Mouse (Mus musculus): Measurements from ENCODE around the gene Casp6. TPM values are rescaled to one million over a fixed set of nuclear protein-coding genes. Genes with fewer than 3 reads are reported as not detected.

Gene Casp6
- polyA plus RNA-seq (2012; rRNA removed), result 23.6 and 25.5 TPM in 2 replicates

DNA sequence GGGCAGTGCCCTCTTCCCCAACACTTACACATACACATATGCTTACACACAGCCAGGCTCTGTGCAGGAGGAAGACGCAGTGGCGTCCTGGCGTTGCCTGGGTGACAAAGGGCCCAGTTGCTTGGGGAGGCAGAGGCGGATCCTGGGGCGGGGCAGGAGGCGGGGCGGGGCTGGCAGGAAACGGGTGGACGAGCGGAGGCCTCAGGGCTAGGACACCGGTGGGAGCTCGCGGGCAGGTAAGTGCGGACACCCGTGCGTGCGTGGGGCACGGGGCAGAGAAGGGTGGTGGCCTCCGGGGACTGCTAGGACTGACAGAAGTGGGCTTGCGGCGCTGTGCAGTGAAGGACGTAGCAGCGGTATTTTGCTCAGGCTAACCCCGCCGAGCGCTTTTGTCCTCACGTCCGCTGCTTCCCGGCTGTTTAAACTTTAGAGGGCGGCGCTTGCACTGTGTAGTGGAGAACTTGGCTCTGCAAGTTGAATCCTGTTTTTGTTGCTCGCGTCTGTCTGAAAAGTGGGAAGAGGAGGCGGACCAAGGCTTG lies at the start of gene Casp6:
Gene Casp6, plus strand, starts transcription at position 155 of the 539 bp plus-strand sequence.

DNA sequence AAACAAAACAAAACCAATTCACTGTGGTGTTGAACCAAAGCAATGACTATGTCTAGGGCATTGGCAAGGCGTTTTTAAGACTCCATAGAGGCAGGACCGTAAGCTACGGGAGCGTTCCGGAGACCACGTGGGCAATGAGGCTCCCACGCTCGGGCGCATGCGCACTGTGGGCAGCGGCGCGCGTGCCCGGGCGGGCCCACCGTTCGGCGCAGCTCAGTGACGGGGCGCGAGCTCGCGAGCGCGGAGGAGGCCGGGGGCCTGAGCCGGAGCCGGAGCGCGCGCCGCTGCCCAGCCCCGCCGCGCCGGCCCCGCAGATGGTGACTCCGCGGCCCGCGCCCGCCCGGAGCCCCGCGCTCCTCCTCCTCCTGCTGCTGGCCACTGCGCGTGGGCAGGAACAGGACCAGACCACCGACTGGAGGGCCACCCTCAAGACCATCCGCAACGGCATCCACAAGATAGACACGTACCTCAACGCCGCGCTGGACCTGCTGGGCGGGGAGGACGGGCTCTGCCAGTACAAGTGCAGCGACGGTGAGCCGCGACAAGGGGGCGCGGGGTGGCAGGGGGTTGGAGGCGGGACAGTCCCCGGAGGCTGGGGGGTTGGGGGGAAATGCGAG lies 22.7 kb upstream of the Casp6 start, which contains the start of gene Pla2g12a:
Gene Pla2g12a, plus strand, starts transcription at position 202 of the 617 bp plus-strand sequence.

Other genes starting within 250 kb of the Casp6 start
- gene Egf, start 146.1 kb upstream of the Casp6 start, polyA plus RNA-seq (2012; rRNA removed), result 0.40 and 0.60 TPM in 2 replicates
- gene Lrit3, start 97.4 kb upstream of the Casp6 start, polyA plus RNA-seq (2012; rRNA removed), result not detected in 2 replicates
- gene Rrh, start 78.8 kb upstream of the Casp6 start, polyA plus RNA-seq (2012; rRNA removed), result 0.02 and 0.05 TPM in 2 replicates
- 43.2 and 47.6 TPM in 2 replicates for gene Gar1, start 70.0 kb upstream of the Casp6 start, polyA plus RNA-seq (2012; rRNA removed)
- gene Cfi, start 65.5 kb upstream of the Casp6 start, polyA plus RNA-seq (2012; rRNA removed), result 282 and 306 TPM in 2 replicates
- gene Pla2g12a, start 22.8 kb upstream of the Casp6 start, polyA plus RNA-seq (2012; rRNA removed), result 50.5 and 59.3 TPM in 2 replicates
- 3.9 and 4.6 TPM in 2 replicates for gene Mcub, start 68.8 kb downstream of the Casp6 start, polyA plus RNA-seq (2012; rRNA removed)
- gene Sec24b, start 160.1 kb downstream of the Casp6 start, polyA plus RNA-seq (2012; rRNA removed), result 12.0 and 16.7 TPM in 2 replicates
- gene Col25a1, start 230.1 kb downstream of the Casp6 start, polyA plus RNA-seq (2012; rRNA removed), result 0.77 and 0.86 TPM in 2 replicates